In genomic region chr4:83302887-83303827, GRCm38 (mm10) we compare ENCODE assay signal across 8 mouse cellular contexts. TPM values are rescaled to one million over a fixed set of nuclear protein-coding genes. Genes with fewer than 3 reads are reported as not detected.
A peak's percentile ranks its signal among the peaks of the same experiment; 100 is the strongest.
DNase-seq lines count a peak whose midpoint lies in the region; ATAC-seq and TF ChIP-seq lines count a peak whose summit lies in the region.

No protein-coding gene starts in this region.

- intact Hi-C loops in gastrocnemius, adult 2 months (cut with DNase I): loop anchor here (2.0 to 5.0 kb wide), 5 partner anchors 20 to 268 kb away; partner anchors contain the start of gene Ccdc171

- peak; percentile 87 for TF ChIP-seq CTCF in gastrocnemius, adult 2 months (IDR thresholded peaks at IDR 0.05)

- ATAC-seq in inflammation-experienced regulatory T-cells, adult 6 months: peak; percentile 87
- peak; percentile 97 for ATAC-seq in megakaryocyte progenitor cell, adult 5-6 weeks (replicated peaks; ENCODE audit: poor library complexity)

- H3K27ac ChIP-seq in gastrocnemius, adult 2 months: peak overlapping the region; percentile 84

- H3K4me3 ChIP-seq in gastrocnemius, adult 2 months: peak overlapping the region; percentile 71

- peak; percentile 79 for DNase-seq in urinary bladder, postnatal 14 days (ENCODE audit: low spot score)
- DNase-seq in urinary bladder, postnatal 10 days (ENCODE audit: low spot score): no peak
- DNase-seq in cerebellum, postnatal 4 days (ENCODE audit: low spot score in 2 of 2): peak; percentile 43 to 69
- peak; percentile 68 for DNase-seq in gastrocnemius, adult 2 months
- DNase-seq in left cerebral cortex, adult 8-10 months (ENCODE audit: low spot score in 2 of 2): peak; percentile 19 to 61
- DNase-seq in right cerebral cortex, postnatal 25 days: peak; percentile 64

RNA-seq across cellular contexts. Expression of gene Ttc39b, which starts 20.9 kb away (rescaled TPM):
- total RNA-seq in gastrocnemius, adult 2 months (2021): 1 to 10 TPM; 4.0 to 6.9 TPM
- 100 to 1,000 TPM; 108 to 137 (median 120) TPM for polyA plus RNA-seq in inflammation-experienced regulatory T-cells, adult 6 months (2017; shearing (Covaris generic))
- 10 to 100 TPM; 52.4 to 61.8 (median 54.5) TPM for total RNA-seq in left cerebral cortex, adult 8-10 months (2022)
- total RNA-seq in megakaryocyte progenitor cell, adult 5-6 weeks (2015): 1.9 and 2.9 TPM in 2 replicates
- total RNA-seq in megakaryocyte progenitor cell, adult 5-6 weeks (2017): 1.00 and 3.3 TPM in 2 replicates

Comparison
In these comparisons a context has a peak if more than half of its experiments do, and no peak if none do; other contexts are left out.
1. RNA of gene Ttc39b, which starts 20.9 kb away (total RNA-seq): 52.4 to 61.8 TPM in left cerebral cortex, adult 8-10 months; 4.0 to 6.9 TPM in gastrocnemius, adult 2 months and 1.00 to 3.3 TPM in megakaryocyte progenitor cell, adult 5-6 weeks; every median in the first group is over 4 times any median in the second.